Mouse (Mus musculus) left cerebral cortex, adult 8-10 months (tissue): ENCODE measurements around the gene Acox1. TPM values are rescaled to one million over a fixed set of nuclear protein-coding genes. Genes with fewer than 3 reads are reported as not detected.

ENCODE experiments used
- DNase-seq, 2 experiments: peaks; one replicate each; pipeline ENCODE4 v3.0.0; 2022; ENCODE audit warnings: low spot score in 2 of 2
- total RNA-seq, 4 experiments: library from RNA; stranded (reverse); gene quantifications; 2 replicates each; pipeline ENCODE4 v1.2.4; 2022

The Acox1 gene
- total RNA-seq, 4 experiments from 2014 or later: 122 to 132 (median 126) TPM

DNA sequence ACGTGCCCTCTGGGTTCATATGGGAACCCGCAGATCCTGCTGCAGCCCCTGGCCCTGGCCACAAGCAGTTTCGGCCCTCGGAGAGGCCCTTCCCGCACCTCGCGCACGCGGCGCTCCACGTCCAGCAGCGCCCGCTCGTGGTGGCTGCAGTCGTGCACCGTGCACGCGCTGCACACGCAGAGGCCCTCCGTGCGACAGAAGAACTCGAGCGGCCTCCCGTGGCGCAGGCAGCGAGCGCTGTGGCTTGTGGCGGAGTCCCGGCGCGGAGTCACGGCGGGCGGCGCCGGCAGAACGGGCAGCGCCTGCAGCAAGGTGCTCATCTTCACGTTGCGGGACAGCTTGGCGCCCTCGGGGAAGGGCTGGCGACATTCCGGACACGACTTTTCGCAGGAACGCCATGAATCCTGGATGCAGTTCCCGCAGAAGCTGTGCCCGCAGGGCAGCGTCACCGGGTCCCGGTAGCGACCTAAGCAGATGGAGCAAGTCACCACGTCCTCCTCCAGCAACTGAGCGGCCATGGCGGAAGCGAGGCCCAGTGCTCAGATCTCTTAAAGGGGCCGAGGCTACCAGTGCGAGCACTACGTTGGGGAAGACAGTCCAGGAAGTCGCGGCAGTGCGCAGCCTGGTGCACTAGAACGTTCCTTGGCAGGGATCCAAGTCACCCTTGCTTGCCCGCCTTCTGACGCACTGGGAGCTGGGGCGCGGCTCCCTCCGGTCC lies 68.2 kb downstream of the Acox1 start, which contains the start of gene Trim65:
Trim65 (minus strand) TSS at position 641 of the 718 bp plus-strand sequence.
- peak; percentile 70 to 81 for DNase-seq

DNA sequence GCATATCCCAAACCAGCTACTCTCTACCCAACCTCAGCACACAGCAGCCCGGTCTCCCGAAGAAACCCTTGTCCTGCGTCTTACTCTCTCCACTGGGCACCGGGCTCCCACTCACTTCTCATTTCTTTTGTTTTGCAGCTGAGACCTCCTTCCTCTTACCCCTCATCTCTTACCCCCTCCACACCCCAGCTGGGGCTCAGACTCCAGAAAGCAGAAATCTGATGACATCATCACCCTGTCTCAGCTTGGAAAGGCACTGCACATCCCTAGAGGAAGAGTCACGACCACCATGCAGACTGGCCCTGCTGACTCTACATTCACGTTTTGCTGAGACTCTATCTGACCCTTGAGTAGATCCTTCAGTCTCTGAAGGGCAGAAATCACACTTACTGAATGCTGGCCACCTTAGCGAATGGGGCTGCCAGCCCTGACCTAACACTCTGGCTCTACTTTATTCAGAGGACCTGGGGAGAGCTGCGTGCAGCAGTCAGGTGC lies 68.8 kb downstream of the Acox1 start:
- no peak for DNase-seq

DNA sequence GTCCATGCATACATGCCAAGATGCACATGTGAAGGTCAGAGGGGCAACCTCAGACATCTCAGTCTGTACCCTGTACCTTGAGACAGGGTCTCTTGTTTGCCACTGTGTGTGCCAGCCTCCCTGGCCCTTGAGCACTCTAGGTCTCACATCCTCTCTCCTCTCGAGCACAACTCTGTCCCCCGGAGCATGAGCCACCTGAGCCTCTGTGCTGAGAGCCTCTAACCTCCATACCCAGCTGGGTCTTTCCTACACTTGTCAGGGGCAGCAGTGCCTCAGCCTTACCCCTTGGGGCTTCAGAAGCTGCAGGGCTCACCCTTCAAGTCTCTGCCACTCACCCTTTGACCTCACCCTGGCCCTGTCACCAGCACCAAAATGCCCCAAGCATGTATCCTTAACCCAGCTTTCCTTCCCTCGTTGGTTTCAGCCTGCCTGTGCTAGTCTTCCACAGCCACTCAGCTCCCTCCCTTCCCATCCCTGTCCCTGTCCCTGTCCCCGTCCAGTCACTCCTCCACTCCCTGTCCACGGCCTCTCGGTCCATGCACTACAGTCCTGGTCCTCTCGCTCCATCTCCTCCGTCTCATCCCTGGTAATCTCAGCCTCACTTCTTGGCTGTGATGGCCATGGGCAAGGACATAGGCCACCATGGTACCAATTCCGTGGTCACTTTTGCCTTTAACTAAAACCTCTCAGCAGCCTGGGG lies 69.6 kb downstream of the Acox1 start:
- no peak for DNase-seq

DNA sequence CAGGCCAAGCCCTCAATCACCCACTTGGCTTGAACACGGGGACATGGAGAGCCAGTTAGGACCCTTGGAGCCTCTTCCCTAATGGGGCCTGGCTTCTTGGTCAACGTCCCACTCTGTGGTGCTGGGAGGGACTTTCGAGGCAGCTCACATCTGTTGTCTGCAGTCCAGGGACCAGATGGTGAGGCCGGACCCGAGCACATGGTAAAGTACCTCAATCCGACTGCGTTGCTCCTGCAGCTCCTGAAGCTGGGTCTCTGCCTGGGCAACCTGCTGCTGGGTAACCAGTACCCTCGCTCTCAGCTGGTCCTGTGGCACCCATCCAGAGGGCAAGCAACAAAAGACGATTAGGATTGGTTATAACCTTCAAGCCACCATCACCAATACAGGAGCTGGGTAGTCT lies 70.9 kb downstream of the Acox1 start:
- no peak for DNase-seq

DNA sequence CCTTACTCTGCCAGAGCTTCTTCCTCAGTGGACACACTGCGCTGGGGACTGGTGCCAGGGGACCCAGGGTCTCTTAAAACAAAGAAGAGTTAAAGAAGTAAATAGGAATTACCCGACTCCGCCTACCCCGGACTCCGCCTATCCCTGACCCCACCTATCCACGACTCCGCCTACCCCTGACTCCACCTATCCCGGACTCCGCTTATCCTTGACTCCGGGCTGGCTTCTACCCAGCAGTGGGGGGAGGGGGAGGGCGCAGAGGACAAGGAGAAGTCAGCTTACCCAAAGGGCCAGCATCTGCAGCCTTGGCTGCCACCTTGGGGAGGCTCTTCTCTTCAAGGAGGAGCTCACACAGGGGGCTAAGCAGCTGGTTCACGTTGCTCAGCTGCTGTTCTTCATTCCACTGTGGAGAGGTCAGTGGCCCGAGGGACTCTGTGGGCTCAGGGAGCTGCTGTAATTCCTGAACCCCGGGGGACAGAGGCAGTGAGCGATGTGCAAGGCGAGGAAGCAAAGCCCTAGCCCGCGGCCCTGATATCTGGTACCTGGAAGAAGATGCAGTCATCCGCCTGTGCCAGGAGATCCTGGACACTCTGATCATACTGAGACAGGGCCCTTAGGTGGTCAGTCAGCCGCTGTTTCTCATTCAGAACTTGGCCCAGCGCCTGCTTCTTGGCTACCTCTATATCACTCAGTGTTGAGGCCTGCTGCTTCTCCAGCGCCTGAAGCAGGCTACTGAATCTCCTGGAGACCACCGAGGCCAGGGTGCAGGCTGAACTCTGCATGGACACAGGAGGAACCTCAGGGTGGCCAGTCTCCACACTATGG lies 71.5 kb downstream of the Acox1 start, which contains the start of gene Trim47:
Trim47 (minus strand) TSS at position 55 of the 825 bp plus-strand sequence.
- no peak for DNase-seq

DNA sequence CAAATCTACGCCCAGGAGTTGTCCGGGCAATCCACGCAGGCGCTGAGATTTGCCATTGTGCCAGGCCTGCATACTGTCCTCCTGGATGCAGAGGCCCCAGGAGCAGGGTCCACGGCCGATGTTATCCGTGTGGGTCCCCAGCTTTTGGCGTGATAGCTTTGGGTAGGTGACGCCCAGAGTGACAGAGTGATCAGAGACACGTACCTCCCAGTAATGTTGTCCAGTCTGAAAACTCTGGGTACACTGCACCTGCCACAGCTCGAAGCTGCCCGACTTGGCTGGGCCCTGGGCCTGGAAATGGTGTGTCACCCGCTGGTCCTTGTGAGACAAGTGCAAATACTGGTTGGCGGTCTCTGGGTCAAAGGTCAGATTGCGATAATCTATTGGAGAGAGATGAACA lies 72.6 kb downstream of the Acox1 start:
- DNase-seq: no peak

Other genes with a start within 250 kb of the Acox1 start
- 10 to 100 TPM in 3 of 4 experiments, 1 to 10 TPM in 1; 9.4 to 13.4 (median 11.3) TPM for gene Itgb4, start 224.3 kb downstream of the Acox1 start, total RNA-seq
- 10 to 100 TPM; 16.1 to 19.7 (median 18.6) TPM for gene Galk1, start 186.3 kb downstream of the Acox1 start, total RNA-seq
- 100 to 1,000 TPM; 272 to 296 (median 284) TPM for gene H3f3b, start 171.1 kb downstream of the Acox1 start, total RNA-seq
- gene Unk, start 168.7 kb downstream of the Acox1 start, total RNA-seq: 10 to 100 TPM; 23.4 to 27.7 (median 25.0) TPM
- 1 to 10 TPM; 1.2 to 4.1 (median 1.7) TPM for gene Unc13d, start 121.1 kb downstream of the Acox1 start, total RNA-seq
- 100 to 1,000 TPM; 414 to 460 (median 438) TPM for gene Wbp2, start 112.0 kb downstream of the Acox1 start, total RNA-seq
- 1 to 10 TPM; 5.6 to 8.1 (median 7.0) TPM for gene Trim47, start 71.8 kb downstream of the Acox1 start, total RNA-seq
- gene Trim65, start 67.9 kb downstream of the Acox1 start, total RNA-seq: 1 to 10 TPM; 6.3 to 7.7 (median 7.4) TPM
- 10 to 100 TPM; 43.3 to 64.9 (median 56.2) TPM for gene Mrpl38, start 60.2 kb downstream of the Acox1 start, total RNA-seq
- gene Fbf1, start 30.9 kb downstream of the Acox1 start, total RNA-seq: 10 to 100 TPM; 68.8 to 81.3 (median 76.5) TPM
- 10 to 100 TPM; 34.4 to 47.6 (median 39.6) TPM for gene Ten1, start 190 bp downstream of the Acox1 start, total RNA-seq
- gene Evpl, start 39.0 kb upstream of the Acox1 start, total RNA-seq: 1 to 10 TPM; 2.1 to 2.8 (median 2.5) TPM
- gene Srp68, start 75.2 kb upstream of the Acox1 start, total RNA-seq: 10 to 100 TPM; 66.5 to 72.8 (median 70.5) TPM
- gene Galr2, start 81.9 kb upstream of the Acox1 start, total RNA-seq: not detected
- 100 to 1,000 TPM in 3 of 4 experiments, 10 to 100 TPM in 1; 99.6 to 115 (median 106) TPM for gene Exoc7, start 108.2 kb upstream of the Acox1 start, total RNA-seq
- 1 to 10 TPM; 4.4 to 8.6 (median 4.7) TPM for gene Foxj1, start 136.4 kb upstream of the Acox1 start, total RNA-seq
- gene Rnf157, start 214.0 kb upstream of the Acox1 start, total RNA-seq: 100 to 1,000 TPM; 242 to 283 (median 258) TPM
- gene Ubald2, start 235.0 kb upstream of the Acox1 start, total RNA-seq: 10 to 100 TPM; 22.7 to 25.8 (median 25.1) TPM